Mouse (Mus musculus): ENCODE data around the gene Colca2. TPM values are rescaled to one million over a fixed set of nuclear protein-coding genes. Genes with fewer than 3 reads are reported as not detected.

Colca2 gene
- polyA plus RNA-seq, 1 experiment from 2014 or later = 8.3 TPM

DNA sequence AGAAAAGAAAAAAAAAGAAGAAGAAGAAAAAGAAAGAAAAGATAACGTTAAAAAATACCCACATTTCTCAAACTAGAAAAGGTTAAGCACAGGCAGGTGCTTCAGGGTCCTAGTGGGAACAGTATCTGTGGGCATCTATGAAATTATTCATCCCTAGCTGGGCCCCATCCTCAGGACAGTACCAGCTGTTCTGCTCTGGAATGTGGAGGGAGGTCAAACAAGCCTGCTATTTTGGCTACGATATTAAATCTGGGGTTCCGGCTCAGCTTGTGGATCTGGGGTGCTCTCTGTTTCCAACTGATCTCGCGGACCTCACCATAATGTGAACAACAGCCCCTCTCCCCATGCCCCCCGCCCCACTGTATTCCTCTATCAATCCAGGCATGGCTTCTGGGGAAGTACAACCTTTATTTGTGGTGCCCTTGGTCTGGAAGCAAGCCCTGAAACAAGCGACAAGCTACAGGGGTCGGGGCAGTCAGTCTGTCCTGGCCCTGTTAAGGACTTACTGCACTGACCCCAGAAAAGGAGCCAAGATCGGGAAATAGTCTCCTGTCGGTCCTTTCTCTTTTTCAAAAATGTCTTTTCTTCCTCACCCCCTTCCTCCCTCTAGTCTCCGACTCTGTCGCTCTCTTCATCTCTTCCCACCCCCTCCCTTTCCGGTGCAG lies 403 bp downstream of the Colca2 start:
- TF ChIP-seq EP300 (IDR thresholded peaks at IDR 0.05) (no peak), CTCF (IDR thresholded peaks at IDR 0.05) (no peak)
- H3K9me3 ChIP-seq (ENCODE audit: low read length) = no peaks in the 10 kb centered on the region
- DNase-seq (ENCODE audit: low spot score) = peak; percentile 58

DNA sequence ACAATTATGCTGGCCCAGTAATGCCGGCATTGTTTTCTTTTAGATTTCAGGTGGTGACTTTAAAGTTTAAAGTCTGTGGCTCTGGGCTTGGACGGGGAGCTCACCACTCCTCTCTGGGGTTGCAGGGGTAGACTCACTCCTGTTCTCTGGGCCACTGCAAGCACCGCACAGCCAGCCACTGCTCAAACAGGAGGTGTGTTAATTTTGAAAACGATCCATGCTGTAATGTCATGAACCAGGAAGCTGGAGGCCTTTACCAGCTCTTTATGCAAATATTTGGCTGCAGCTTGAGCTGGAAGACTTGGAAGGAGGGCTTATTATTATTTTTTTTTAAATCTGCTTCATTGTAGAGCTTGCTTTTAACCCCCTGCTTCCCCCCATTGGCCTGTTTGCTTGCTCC lies 3.7 kb downstream of the Colca2 start:
- TF ChIP-seq CTCF (IDR thresholded peaks at IDR 0.05) = no peak
- ATAC-seq (no peak), DNase-seq (ENCODE audit: low spot score) (peak; percentile 71)
- H3K4me2 ChIP-seq (replicated peaks; ENCODE audit: low read depth, low read length) = no peak overlapping the region
- H3K27ac ChIP-seq (ENCODE audit: low read length) = 0 out of 2 replicates have a peak overlapping the region, but pooled peaks have one; percentile 20
- no peak overlapping the region for H3K4me3 ChIP-seq (ENCODE audit: low read depth, low read length)
- no peaks in the 10 kb centered on the region for H3K27me3 ChIP-seq (replicated peaks; ENCODE audit: insufficient read depth, low read length)
- H3K9ac ChIP-seq (replicated peaks; ENCODE audit: low read depth) = no peak overlapping the region
- H3K4me1 ChIP-seq (ENCODE audit: insufficient read depth, low read depth, low read length) = peaks cover 19% of the 10 kb centered on the region; the same call in 1 of the 2 replicates
- WGBS = 20% methylated on average over 4 of the region's 4 CpGs
- no peaks in the 10 kb centered on the region for H3K9me3 ChIP-seq (ENCODE audit: low read length)
- no peaks in the 10 kb centered on the region for H3K36me3 ChIP-seq (ENCODE audit: insufficient read depth, low read length)

More for the DNA sequence above, 403 bp downstream of the Colca2 start:
- H3K4me2 ChIP-seq (replicated peaks; ENCODE audit: low read depth, low read length) = peak overlapping the region; percentile 85
- ATAC-seq = peak; percentile 25; the same call in 1 of the 2 replicates
- H3K9ac ChIP-seq (replicated peaks; ENCODE audit: low read depth) = peak overlapping the region; percentile 59
- 20% methylated on average over 13 of the region's 13 CpGs for WGBS
- no peaks in the 10 kb centered on the region for H3K27me3 ChIP-seq (replicated peaks; ENCODE audit: insufficient read depth, low read length)
- H3K36me3 ChIP-seq (ENCODE audit: insufficient read depth, low read length) = no peaks in the 10 kb centered on the region
- peak overlapping the region; percentile 58 for H3K4me3 ChIP-seq (ENCODE audit: low read depth, low read length)
- H3K27ac ChIP-seq (ENCODE audit: low read length) = peak overlapping the region; percentile 83
- H3K4me1 ChIP-seq (ENCODE audit: insufficient read depth, low read depth, low read length) = peaks cover 16% of the 10 kb centered on the region; the same call in 1 of the 2 replicates

DNA sequence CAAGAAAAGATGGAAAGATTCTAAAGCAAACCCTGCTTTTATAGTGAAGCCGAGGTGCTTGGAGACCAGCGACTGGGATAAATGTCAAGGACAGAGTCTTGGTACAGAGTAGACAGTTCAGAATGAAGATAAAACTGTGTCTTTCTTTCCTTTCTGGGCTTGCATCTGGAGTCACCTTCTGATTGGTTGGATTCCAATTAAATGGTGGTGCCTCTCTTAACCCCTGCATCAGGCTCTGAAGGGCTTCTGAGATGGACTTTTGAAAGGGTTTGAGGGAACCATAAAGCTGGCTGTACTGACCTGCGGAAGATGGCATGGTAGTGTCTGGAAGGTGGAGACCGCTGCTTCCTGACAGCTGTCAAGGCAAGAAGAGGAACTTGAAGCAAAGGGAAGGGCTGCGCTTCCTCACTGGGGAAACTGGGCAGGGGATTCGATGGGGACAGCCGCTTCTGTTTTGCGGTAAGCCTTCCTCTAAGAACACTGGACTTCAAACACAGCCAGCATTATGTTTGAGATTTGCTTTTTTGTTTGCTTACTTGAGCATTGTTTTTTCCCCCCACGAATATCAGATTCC lies 4.7 kb downstream of the Colca2 start:
- TF ChIP-seq CTCF (IDR thresholded peaks at IDR 0.05) (no peak), EP300 (IDR thresholded peaks at IDR 0.05) (no peak)
- Histone ChIP-seq H3K27me3 (replicated peaks; ENCODE audit: insufficient read depth, low read length) (no peaks in the 10 kb centered on the region), H3K4me3 (ENCODE audit: low read depth, low read length) (no peak overlapping the region), H3K27ac (ENCODE audit: low read length) (no peak overlapping the region), H3K36me3 (ENCODE audit: insufficient read depth, low read length) (no peaks in the 10 kb centered on the region), H3K4me2 (replicated peaks; ENCODE audit: low read depth, low read length) (no peak overlapping the region), H3K4me1 (ENCODE audit: insufficient read depth, low read depth, low read length) (peaks cover 19% of the 10 kb centered on the region; the same call in 1 of the 2 replicates), H3K9me3 (ENCODE audit: low read length) (no peaks in the 10 kb centered on the region), H3K9ac (replicated peaks; ENCODE audit: low read depth) (no peak overlapping the region)
- DNase-seq (ENCODE audit: low spot score) (no peak), ATAC-seq (no peak)
- 58% methylated on average over 9 of the region's 9 CpGs for WGBS

DNA sequence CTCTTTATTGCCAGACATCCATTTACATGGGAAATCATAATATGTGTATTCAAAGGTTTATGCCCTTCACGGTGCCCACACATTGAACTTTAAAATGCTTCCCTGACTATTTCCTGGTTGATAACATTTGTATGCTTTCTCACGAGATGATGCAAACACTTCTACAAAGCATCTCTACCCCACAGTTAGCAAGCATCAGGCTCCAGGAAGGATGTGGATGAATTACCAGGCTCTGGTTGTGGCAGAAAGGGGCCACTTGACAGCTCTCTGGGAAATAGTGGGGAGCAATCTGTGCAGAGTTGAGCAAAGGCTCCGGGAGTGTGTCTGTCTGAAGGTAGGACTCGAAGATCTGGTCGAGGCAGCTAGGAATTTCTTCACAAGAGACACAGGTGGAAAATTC lies 6.3 kb downstream of the Colca2 start:
- 39% methylated on average over 5 of the region's 5 CpGs for WGBS
- no peak for ATAC-seq

DNA sequence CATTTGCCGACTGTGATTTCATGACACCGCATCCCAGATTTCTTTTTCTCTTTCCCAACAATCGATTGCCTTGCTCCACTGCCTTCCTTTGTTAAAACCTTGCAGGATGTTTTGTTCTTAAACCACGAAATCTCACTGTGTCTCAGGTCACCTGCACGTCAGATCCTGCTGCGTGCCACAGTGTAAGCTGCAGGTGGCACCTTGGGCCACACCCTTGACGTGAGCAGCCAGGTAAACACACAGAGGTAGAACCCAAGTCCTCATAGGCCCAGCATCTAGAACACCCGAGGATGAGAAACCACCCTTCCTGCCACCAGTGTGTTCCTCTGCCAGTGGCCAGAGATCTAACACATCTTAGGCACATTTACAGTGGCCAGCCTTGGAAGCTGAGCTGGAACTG lies 7.3 kb downstream of the Colca2 start:
- Histone ChIP-seq H3K4me2 (replicated peaks; ENCODE audit: low read depth, low read length) (no peak overlapping the region), H3K9me3 (ENCODE audit: low read length) (no peaks in the 10 kb centered on the region), H3K4me3 (ENCODE audit: low read depth, low read length) (no peak overlapping the region), H3K27ac (ENCODE audit: low read length) (no peak overlapping the region), H3K36me3 (ENCODE audit: insufficient read depth, low read length) (no peaks in the 10 kb centered on the region), H3K9ac (replicated peaks; ENCODE audit: low read depth) (no peak overlapping the region), H3K27me3 (replicated peaks; ENCODE audit: insufficient read depth, low read length) (no peaks in the 10 kb centered on the region), H3K4me1 (ENCODE audit: insufficient read depth, low read depth, low read length) (peaks cover 15% of the 10 kb centered on the region; the same call in 1 of the 2 replicates)
- no peak for DNase-seq (ENCODE audit: low spot score)
- WGBS = 66% methylated on average over 8 of the region's 8 CpGs
- peak; percentile 26; the same call in 1 of the 2 replicates for ATAC-seq
- TF ChIP-seq CTCF (IDR thresholded peaks at IDR 0.05) (no peak), EP300 (IDR thresholded peaks at IDR 0.05) (no peak)

More for the DNA sequence above, 6.3 kb downstream of the Colca2 start:
- H3K27me3 ChIP-seq (replicated peaks; ENCODE audit: insufficient read depth, low read length) = no peaks in the 10 kb centered on the region
- H3K9ac ChIP-seq (replicated peaks; ENCODE audit: low read depth) = no peak overlapping the region
- H3K4me1 ChIP-seq (ENCODE audit: insufficient read depth, low read depth, low read length) = peaks cover 15% of the 10 kb centered on the region; the same call in 1 of the 2 replicates
- no peak overlapping the region for H3K4me2 ChIP-seq (replicated peaks; ENCODE audit: low read depth, low read length)
- no peak for TF ChIP-seq EP300 (IDR thresholded peaks at IDR 0.05)
- no peak for TF ChIP-seq CTCF (IDR thresholded peaks at IDR 0.05)
- H3K36me3 ChIP-seq (ENCODE audit: insufficient read depth, low read length) = no peaks in the 10 kb centered on the region
- no peaks in the 10 kb centered on the region for H3K9me3 ChIP-seq (ENCODE audit: low read length)
- H3K27ac ChIP-seq (ENCODE audit: low read length) = peak overlapping the region; percentile 32; the same call in 1 of the 2 replicates
- DNase-seq (ENCODE audit: low spot score) = no peak
- H3K4me3 ChIP-seq (ENCODE audit: low read depth, low read length) = no peak overlapping the region

DNA sequence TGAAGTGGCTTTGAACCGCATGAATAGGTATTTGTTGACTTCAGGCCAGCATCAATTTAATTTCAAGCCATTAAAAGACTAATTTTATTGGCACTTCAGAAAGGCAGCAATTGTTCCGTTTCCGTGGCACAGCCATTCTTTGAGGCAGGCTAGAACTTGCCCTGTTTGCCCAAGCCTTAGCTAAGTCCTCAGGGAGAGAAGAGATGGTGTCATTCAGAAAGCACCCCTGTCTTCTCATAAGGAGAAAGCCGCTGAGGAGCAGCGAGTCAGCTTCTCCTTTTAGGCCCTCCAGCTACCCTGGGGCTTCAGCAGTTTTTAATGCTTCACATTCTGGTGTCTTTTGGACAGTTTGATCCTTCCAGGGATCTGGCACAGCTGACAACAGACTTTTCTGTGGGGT lies 9.5 kb downstream of the Colca2 start:
- no peak for TF ChIP-seq EP300 (IDR thresholded peaks at IDR 0.05)
- no peaks in the 10 kb centered on the region for H3K9me3 ChIP-seq (ENCODE audit: low read length)
- H3K4me3 ChIP-seq (ENCODE audit: low read depth, low read length) = no peak overlapping the region
- 78% methylated on average over 5 of the region's 5 CpGs for WGBS
- H3K27ac ChIP-seq (ENCODE audit: low read length) = no peak overlapping the region
- H3K9ac ChIP-seq (replicated peaks; ENCODE audit: low read depth) = no peak overlapping the region
- H3K4me1 ChIP-seq (ENCODE audit: insufficient read depth, low read depth, low read length) = peaks cover 8% of the 10 kb centered on the region; the same call in 1 of the 2 replicates
- H3K4me2 ChIP-seq (replicated peaks; ENCODE audit: low read depth, low read length) = no peak overlapping the region
- no peaks in the 10 kb centered on the region for H3K27me3 ChIP-seq (replicated peaks; ENCODE audit: insufficient read depth, low read length)
- H3K36me3 ChIP-seq (ENCODE audit: insufficient read depth, low read length) = no peaks in the 10 kb centered on the region
- ATAC-seq (no peak), DNase-seq (ENCODE audit: low spot score) (no peak)
